Mouse (Mus musculus): ENCODE results near the gene Exph5. TPM values are rescaled to one million over a fixed set of nuclear protein-coding genes. Genes with fewer than 3 reads are reported as not detected.

Exph5 gene
- total and polyA plus RNA-seq, 2 experiments: 2.7 to 11.9 TPM

- peak; percentile 82 for DNase-seq (ENCODE audit: extremely low read depth, low read depth, low spot score)
Observed at GRCm38 (mm10) chr9:53353161-53353560, 51.7 kb downstream of the Exph5 start.

GRCm38 (mm10) chr9:53356219-53357155 is 55.0 kb downstream of the Exph5 start:
- DNase-seq (ENCODE audit: extremely low read depth, low read depth, low spot score): peak; percentile 99
- H3K4me1 ChIP-seq (ENCODE audit: control insufficient read depth, insufficient read depth, low read length): peaks cover 32% of the 10 kb centered on the region
- H3K27me3 ChIP-seq (ENCODE audit: control insufficient read depth, insufficient read depth, low read length): no peaks in the 10 kb centered on the region
- no peaks in the 10 kb centered on the region for H3K36me3 ChIP-seq (ENCODE audit: control insufficient read depth, insufficient read depth, low read length)
- peaks cover 3% of the 10 kb centered on the region; the same call in 1 of the 2 replicates for H3K79me2 ChIP-seq (ENCODE audit: control insufficient read depth, insufficient read depth, low read length)
- peak overlapping the region; percentile 43 for H3K4me3 ChIP-seq (ENCODE audit: insufficient read depth, low read depth, low read length)
- TF ChIP-seq CTCF (IDR thresholded peaks at IDR 0.05; ENCODE audit: low read depth, low read length): no peak
- no peak for TF ChIP-seq POLR2A (IDR thresholded peaks at IDR 0.05; ENCODE audit: extremely low read depth, insufficient read depth, low read length)
- 13% methylated on average over 14 of the region's 14 CpGs for WGBS
- H3K9ac ChIP-seq (ENCODE audit: low read depth, low read length): peak overlapping the region; percentile 80
- H3K27ac ChIP-seq (replicated peaks; ENCODE audit: insufficient read depth, low read depth, low read length): peak overlapping the region; percentile 97

More at GRCm38 (mm10) chr9:53353161-53353560, 51.7 kb downstream of the Exph5 start:
- no peak for TF ChIP-seq POLR2A (IDR thresholded peaks at IDR 0.05; ENCODE audit: extremely low read depth, insufficient read depth, low read length)
- no peak for TF ChIP-seq CTCF (IDR thresholded peaks at IDR 0.05; ENCODE audit: low read depth, low read length)
- H3K4me1 ChIP-seq (ENCODE audit: control insufficient read depth, insufficient read depth, low read length): peaks cover 41% of the 10 kb centered on the region
- 0 out of 2 replicates have a peak overlapping the region, but pooled peaks have one; percentile 14 for H3K27ac ChIP-seq (replicated peaks; ENCODE audit: insufficient read depth, low read depth, low read length)
- no peaks in the 10 kb centered on the region for H3K36me3 ChIP-seq (ENCODE audit: control insufficient read depth, insufficient read depth, low read length)
- 32% methylated on average over 5 of the region's 5 CpGs for WGBS
- H3K4me3 ChIP-seq (ENCODE audit: insufficient read depth, low read depth, low read length): no peak overlapping the region
- no peak overlapping the region for H3K9ac ChIP-seq (ENCODE audit: low read depth, low read length)
- H3K27me3 ChIP-seq (ENCODE audit: control insufficient read depth, insufficient read depth, low read length): no peaks in the 10 kb centered on the region
- H3K79me2 ChIP-seq (ENCODE audit: control insufficient read depth, insufficient read depth, low read length): peaks cover 9% of the 10 kb centered on the region

DNA sequence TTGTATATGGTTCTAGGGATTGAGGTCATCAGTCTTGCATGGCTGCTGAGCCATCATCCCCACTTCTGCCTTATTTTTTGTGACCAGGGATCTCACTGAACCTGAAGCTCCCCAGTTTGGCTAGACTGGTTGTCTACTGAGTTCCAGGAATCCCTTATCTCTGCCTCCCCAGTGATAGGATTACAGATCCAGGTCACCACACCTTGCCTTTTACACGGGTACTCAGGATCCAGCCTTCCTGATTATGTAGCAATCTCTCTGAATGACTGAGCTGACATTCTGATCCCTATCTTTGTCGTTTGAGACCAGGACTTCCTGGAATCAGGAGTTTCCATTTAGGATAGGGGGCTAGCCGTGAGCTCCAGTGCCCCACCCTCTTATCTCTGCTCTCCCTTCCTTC is 69.9 kb downstream of the Exph5 start:
- H3K4me1 ChIP-seq (ENCODE audit: control insufficient read depth, insufficient read depth, low read length): peaks cover 7% of the 10 kb centered on the region; the same call in 1 of the 2 replicates
- TF ChIP-seq CTCF (IDR thresholded peaks at IDR 0.05; ENCODE audit: low read depth, low read length) (no peak), POLR2A (IDR thresholded peaks at IDR 0.05; ENCODE audit: extremely low read depth, insufficient read depth, low read length) (no peak)
- peak overlapping the region; percentile 73 for H3K27ac ChIP-seq (replicated peaks; ENCODE audit: insufficient read depth, low read depth, low read length)
- H3K9ac ChIP-seq (ENCODE audit: low read depth, low read length): no peak overlapping the region
- DNase-seq (ENCODE audit: extremely low read depth, low read depth, low spot score): peak; percentile 61
- H3K4me3 ChIP-seq (ENCODE audit: insufficient read depth, low read depth, low read length): no peak overlapping the region
- no peaks in the 10 kb centered on the region for H3K27me3 ChIP-seq (ENCODE audit: control insufficient read depth, insufficient read depth, low read length)
- H3K79me2 ChIP-seq (ENCODE audit: control insufficient read depth, insufficient read depth, low read length): no peaks in the 10 kb centered on the region
- peaks cover 42% of the 10 kb centered on the region for H3K36me3 ChIP-seq (ENCODE audit: control insufficient read depth, insufficient read depth, low read length)
- 13% methylated on average over 3 of the region's 3 CpGs for WGBS

DNA sequence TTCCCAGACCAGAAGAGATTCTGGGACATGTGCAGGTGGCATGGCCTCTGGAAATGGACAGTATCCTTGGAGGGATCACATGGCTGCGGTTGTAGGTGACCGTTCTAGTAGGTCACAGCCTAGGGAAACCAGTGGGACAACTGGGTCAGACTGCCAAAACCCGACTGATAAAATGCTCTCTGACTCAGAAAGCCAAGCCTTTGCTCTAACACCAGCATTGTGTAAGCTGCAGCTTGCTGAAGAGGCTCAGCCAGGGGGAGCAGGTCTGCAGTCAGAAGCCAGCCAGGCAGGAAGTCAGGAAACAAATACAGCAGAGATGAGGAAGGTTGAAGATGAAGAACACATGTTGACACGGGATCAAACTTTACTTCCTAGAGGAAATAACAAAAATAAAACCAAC is 74.4 kb downstream of the Exph5 start:
- Histone ChIP-seq H3K79me2 (ENCODE audit: control insufficient read depth, insufficient read depth, low read length) (no peaks in the 10 kb centered on the region), H3K27ac (replicated peaks; ENCODE audit: insufficient read depth, low read depth, low read length) (no peak overlapping the region), H3K4me3 (ENCODE audit: insufficient read depth, low read depth, low read length) (no peak overlapping the region), H3K9ac (ENCODE audit: low read depth, low read length) (no peak overlapping the region), H3K4me1 (ENCODE audit: control insufficient read depth, insufficient read depth, low read length) (peaks cover 3% of the 10 kb centered on the region; the same call in 1 of the 2 replicates), H3K27me3 (ENCODE audit: control insufficient read depth, insufficient read depth, low read length) (no peaks in the 10 kb centered on the region), H3K36me3 (ENCODE audit: control insufficient read depth, insufficient read depth, low read length) (peaks cover 34% of the 10 kb centered on the region)
- WGBS: 29% methylated on average over 4 of the region's 4 CpGs
- no peak for DNase-seq (ENCODE audit: extremely low read depth, low read depth, low spot score)
- TF ChIP-seq POLR2A (IDR thresholded peaks at IDR 0.05; ENCODE audit: extremely low read depth, insufficient read depth, low read length) (no peak), CTCF (IDR thresholded peaks at IDR 0.05; ENCODE audit: low read depth, low read length) (peak; percentile 29; the same call in 1 of the 2 replicates)

DNA sequence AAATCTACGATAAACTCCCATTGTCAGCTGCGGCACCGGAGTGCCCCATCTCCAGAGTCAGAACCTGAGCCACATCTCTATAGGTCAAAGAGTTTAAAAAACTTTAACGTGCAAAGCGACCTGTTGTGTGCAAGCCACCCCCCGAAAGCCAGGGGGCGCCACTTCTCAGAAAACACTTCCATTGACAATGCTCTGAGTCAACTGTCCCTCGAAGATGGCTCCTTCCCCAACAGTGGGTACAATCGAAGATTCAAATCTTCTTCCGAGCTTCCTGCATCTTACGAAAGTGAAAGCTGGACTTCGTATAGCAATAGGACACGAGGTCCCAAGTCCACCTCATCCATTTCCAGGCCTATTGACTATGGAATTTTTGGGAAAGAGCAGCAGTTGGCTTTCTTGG is 75.3 kb downstream of the Exph5 start:
- Histone ChIP-seq H3K27ac (replicated peaks; ENCODE audit: insufficient read depth, low read depth, low read length) (no peak overlapping the region), H3K36me3 (ENCODE audit: control insufficient read depth, insufficient read depth, low read length) (peaks cover 34% of the 10 kb centered on the region), H3K9ac (ENCODE audit: low read depth, low read length) (no peak overlapping the region), H3K79me2 (ENCODE audit: control insufficient read depth, insufficient read depth, low read length) (no peaks in the 10 kb centered on the region), H3K4me1 (ENCODE audit: control insufficient read depth, insufficient read depth, low read length) (no peaks in the 10 kb centered on the region; the same call in 1 of the 2 replicates), H3K4me3 (ENCODE audit: insufficient read depth, low read depth, low read length) (no peak overlapping the region), H3K27me3 (ENCODE audit: control insufficient read depth, insufficient read depth, low read length) (no peaks in the 10 kb centered on the region)
- DNase-seq (ENCODE audit: extremely low read depth, low read depth, low spot score): no peak
- 89% methylated on average over 13 of the region's 13 CpGs for WGBS
- peak; percentile 70 for TF ChIP-seq CTCF (IDR thresholded peaks at IDR 0.05; ENCODE audit: low read depth, low read length)
- TF ChIP-seq POLR2A (IDR thresholded peaks at IDR 0.05; ENCODE audit: extremely low read depth, insufficient read depth, low read length): no peak

Measured in liver, adult 2 months (tissue).